16 mouse cellular contexts compared by ENCODE assay signal in the genomic region with DNA sequence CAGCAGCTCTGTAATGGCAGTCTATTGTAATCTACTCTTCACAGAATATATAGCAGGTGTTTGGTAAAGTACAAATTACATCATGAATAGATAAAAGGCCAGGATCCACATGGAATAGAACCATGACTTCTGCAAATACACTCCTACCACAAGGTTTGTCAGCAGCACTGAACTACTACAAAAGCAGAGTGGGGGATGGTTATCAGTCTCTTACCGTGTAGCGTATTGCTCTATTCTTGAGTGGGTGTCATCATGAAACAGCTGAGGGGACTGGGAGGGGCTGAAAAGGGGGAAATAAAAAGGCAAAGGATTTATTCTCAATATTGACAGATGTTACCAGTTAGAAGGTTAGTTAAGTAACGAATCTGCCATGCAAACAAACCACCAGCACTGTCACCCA.
"Had no signal": no experiment of that assay in that cellular context is flagged by ENCODE, and none has a peak within 500 bp of the region (broad histone marks: within the 10 kb centered on the region; RNA-seq: fewer than 3 reads in every experiment).

No protein-coding gene starts in this region.

- H3K27ac ChIP-seq: neural tube, embryonic 13.5 days; neural tube, embryonic 15.5 days; stomach, embryonic 15.5 days; stomach, postnatal 0 days had no signal

- H3K4me3 ChIP-seq: neural tube, embryonic 13.5 days; neural tube, embryonic 15.5 days; stomach, embryonic 15.5 days had no signal

- H3K9me3 ChIP-seq: neural tube, embryonic 13.5 days; neural tube, embryonic 15.5 days; stomach, embryonic 15.5 days had no signal

- H3K4me1 ChIP-seq: neural tube, embryonic 13.5 days; neural tube, embryonic 15.5 days; stomach, embryonic 15.5 days had no signal

- H3K9ac ChIP-seq: neural tube, embryonic 13.5 days; neural tube, embryonic 15.5 days; stomach, embryonic 15.5 days had no signal

- DNase-seq: retina, postnatal 1 day; right cerebral cortex, adult 18-20 months; right cerebral cortex, postnatal 14 days; right cerebral cortex, postnatal 25 days; right cerebral cortex, postnatal 4 days; spleen, adult 18-20 months; thymus, adult 18-20 months; thymus, adult 2 months; thymus, postnatal 14 days; thymus, postnatal 25 days; thymus, postnatal 36 days; thymus, postnatal 4 days had no signal

- H3K36me3 ChIP-seq: stomach, embryonic 15.5 days had no signal

- H3K27me3 ChIP-seq: neural tube, embryonic 13.5 days; neural tube, embryonic 15.5 days; stomach, embryonic 15.5 days had no signal
